Mouse (Mus musculus) B cell, adult (primary cell): ENCODE measurements around the gene A2m. TPM values are rescaled to one million over a fixed set of nuclear protein-coding genes. Genes with fewer than 3 reads are reported as not detected.

Experiments
- total RNA-seq: library from RNA; stranded (reverse); gene quantifications from 4 replicates; pipeline ENCODE4 v1.2.4, GENCODE M21; 2023; ENCODE audit not compliant: inconsistent age

The A2m gene
- total RNA-seq, result not detected in 4 replicates

GRCm38 (mm10) chr6:121635076-121635475 lies at the start of gene A2m:
TSS of gene A2m (plus strand) at chr6:121635376.

Other genes starting within 250 kb of the A2m start
- not detected in 4 replicates for gene Iqsec3, start 161.7 kb upstream of the A2m start, total RNA-seq
- not detected in 4 replicates for gene Gm7298, start 97.6 kb downstream of the A2m start, total RNA-seq
- not detected in 4 replicates for gene Mug1, start 203.2 kb downstream of the A2m start, total RNA-seq